In genomic region chr5:115985101-115985500, GRCm38 (mm10) we compare ENCODE assay signal across 14 mouse cellular contexts.
"Had no signal": no experiment of that assay in that cellular context is flagged by ENCODE, and none has a peak within 500 bp of the region (broad histone marks: within the 10 kb centered on the region; RNA-seq: fewer than 3 reads in every experiment).

No protein-coding gene starts in this region.

- H3K4me1 ChIP-seq: midbrain, embryonic 13.5 days had no signal

- H3K27ac ChIP-seq: kidney, embryonic 15.5 days; limb, embryonic 12.5 days; limb, embryonic 15.5 days; liver, embryonic 14.5 days; macrophage; midbrain, embryonic 13.5 days; stomach, postnatal 0 days had no signal

- DNase-seq: kidney, adult 8-10 months; kidney, postnatal 10 days; kidney, postnatal 4 days; left cerebral cortex, postnatal 4 days; liver, postnatal 0 days; thymus, adult 2 months; thymus, postnatal 14 days had no signal

- H3K4me3 ChIP-seq: kidney, embryonic 15.5 days; limb, embryonic 12.5 days; limb, embryonic 15.5 days; midbrain, embryonic 13.5 days had no signal

- H3K27me3 ChIP-seq: kidney, embryonic 15.5 days; limb, embryonic 12.5 days; limb, embryonic 15.5 days; midbrain, embryonic 13.5 days had no signal
